Mouse (Mus musculus) kidney, embryonic 14.5 days (tissue): ENCODE data around the gene Kalrn. TPM values are rescaled to one million over a fixed set of nuclear protein-coding genes. Genes with fewer than 3 reads are reported as not detected.

Source experiments
- ATAC-seq: fragments of 200-750 bp; cut with Nextera tagmentation; 2 replicates; pipeline ENCODE4 v1.8.0; 2017; ENCODE audit warnings: moderate number of reproducible peaks, mild to moderate bottlenecking, moderate TSS enrichment, moderate library complexity; ENCODE audit not compliant: low FRiP score, low TSS enrichment
- H3K27ac ChIP-seq: fragments of 300-500 bp; sonication (generic); 2 replicates; pipeline ENCODE4 v1.5.1; 2014; ENCODE audit warnings: low read depth, mild to moderate bottlenecking, low read length, moderate library complexity, mixed read lengths
- H3K27me3 ChIP-seq: fragments of 300-500 bp; sonication (generic); 2 replicates; pipeline ENCODE4 v1.6.1; 2014; ENCODE audit warnings: mild to moderate bottlenecking, low read length; ENCODE audit not compliant: control insufficient read depth, insufficient read depth
- H3K36me3 ChIP-seq: fragments of 300-500 bp; sonication (generic); 2 replicates; pipeline ENCODE4 v1.6.1; 2014; ENCODE audit warnings: low read length, mixed read lengths; ENCODE audit not compliant: control insufficient read depth, insufficient read depth
- H3K4me1 ChIP-seq: fragments of 300-500 bp; sonication (generic); 2 replicates; pipeline ENCODE4 v1.6.1; 2014; ENCODE audit warnings: low read length, mixed read lengths; ENCODE audit not compliant: control insufficient read depth, insufficient read depth
- H3K4me2 ChIP-seq: fragments of 300-500 bp; sonication (generic); replicated peaks from 2 replicates; pipeline ENCODE4 v1.6.1; 2014; ENCODE audit warnings: low read depth, mild to moderate bottlenecking, low read length
- H3K4me3 ChIP-seq: fragments of 300-500 bp; sonication (generic); 2 replicates; pipeline ENCODE4 v1.5.1; 2014; ENCODE audit warnings: mild to moderate bottlenecking, low read length
- H3K9ac ChIP-seq: fragments of 300-500 bp; sonication (generic); 2 replicates; pipeline ENCODE4 v1.6.1; 2014; ENCODE audit warnings: low read depth, mild to moderate bottlenecking, low read length, moderate library complexity
- H3K9me3 ChIP-seq: fragments of 300-500 bp; sonication (generic); 2 replicates; pipeline ENCODE4 v1.6.1; 2016; ENCODE audit warnings: low read length; ENCODE audit not compliant: control insufficient read depth
- WGBS: fragments of 180-500 bp; shearing (Covaris S2); extraction: QIAGEN DNeasy Blood & Tissue Kit; methylation state at CpG from one replicate; pipeline ENCODE4 v1.1.7; 2014; 5-methylcytosine and 5-hydroxymethylcytosine counted together
- polyA plus RNA-seq: library from polyadenylated mRNA; unstranded; fragments of >200 nt; fragmentation: Nextera tagmentation; extraction: Ambion mirVana; gene quantifications from 2 replicates; pipeline ENCODE4 v1.2.1, GENCODE M21; 2014

Kalrn gene
- polyA plus RNA-seq, 1 experiment from 2014 or later, result 16.0 TPM

DNA sequence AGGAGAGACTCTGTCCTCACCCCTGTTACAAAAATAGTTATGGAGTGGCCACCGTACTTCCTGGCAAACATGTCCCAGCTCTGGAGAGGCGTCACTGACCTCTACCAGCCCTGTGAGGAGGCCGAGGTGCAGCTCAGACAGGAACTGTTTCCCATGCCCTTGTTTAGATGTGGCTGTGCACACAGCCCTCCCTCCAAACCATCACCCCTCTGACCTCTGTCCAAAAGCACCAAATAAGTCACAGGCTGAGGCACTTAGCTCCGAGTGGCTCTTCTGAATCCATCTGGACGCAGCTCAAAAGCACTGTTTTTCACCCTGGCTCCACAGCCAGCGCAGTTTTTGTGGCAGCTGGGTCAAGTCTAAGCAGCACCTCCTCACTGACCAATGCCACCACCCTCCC lies 220.6 kb downstream of the Kalrn start:
- no peaks in the 10 kb centered on the region for H3K27me3 ChIP-seq
- H3K9ac ChIP-seq, result no peak overlapping the region
- H3K4me2 ChIP-seq, result no peak overlapping the region
- H3K9me3 ChIP-seq, result no peaks in the 10 kb centered on the region
- H3K36me3 ChIP-seq, result peaks cover 5% of the 10 kb centered on the region; the same call in 1 of the 2 replicates
- 0 out of 2 replicates have a peak, but pooled peaks have one; percentile 57 for ATAC-seq
- 0 out of 2 replicates have a peak, but pooled peaks cover 13% of the 10 kb centered on the region for H3K4me1 ChIP-seq
- no peak overlapping the region for H3K4me3 ChIP-seq
- H3K27ac ChIP-seq, result no peak overlapping the region
- WGBS, result 13% methylated on average over 6 of the region's 6 CpGs

DNA sequence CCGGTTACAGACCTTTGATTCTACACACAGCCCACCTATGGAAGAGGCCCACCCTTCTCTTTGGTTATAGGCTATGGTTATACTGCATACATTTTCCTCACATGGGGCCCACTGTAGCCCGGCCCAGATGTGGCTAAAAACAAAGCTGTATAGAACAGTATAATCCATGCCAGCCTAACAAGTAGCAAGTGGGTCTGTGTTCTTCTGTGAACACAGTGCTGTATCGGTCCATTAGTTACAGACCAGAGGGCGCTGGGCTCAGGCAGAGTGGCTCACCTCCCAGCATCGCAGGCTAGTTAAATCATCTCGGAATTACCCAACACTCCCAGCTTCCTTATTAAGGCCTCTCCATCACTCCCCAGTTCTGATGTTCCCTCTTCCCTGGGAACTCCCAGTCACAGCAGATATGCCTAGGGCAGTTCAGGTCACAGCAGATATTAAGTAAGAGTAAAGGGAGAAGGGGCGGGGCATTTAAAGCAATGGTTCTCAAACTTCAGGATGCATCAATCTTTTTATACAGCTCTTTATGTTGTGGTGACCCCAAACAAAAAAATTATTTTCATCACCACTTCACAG lies 221.7 kb downstream of the Kalrn start:
- no peak overlapping the region for H3K4me3 ChIP-seq
- H3K27me3 ChIP-seq, result no peaks in the 10 kb centered on the region
- 0 out of 2 replicates have a peak, but pooled peaks cover 17% of the 10 kb centered on the region for H3K4me1 ChIP-seq
- no peaks in the 10 kb centered on the region for H3K36me3 ChIP-seq
- H3K9me3 ChIP-seq, result no peaks in the 10 kb centered on the region
- H3K9ac ChIP-seq, result no peak overlapping the region
- no peak for ATAC-seq
- no peak overlapping the region for H3K27ac ChIP-seq
- WGBS, result 60% methylated on average over 7 of the region's 7 CpGs
- no peak overlapping the region for H3K4me2 ChIP-seq

DNA sequence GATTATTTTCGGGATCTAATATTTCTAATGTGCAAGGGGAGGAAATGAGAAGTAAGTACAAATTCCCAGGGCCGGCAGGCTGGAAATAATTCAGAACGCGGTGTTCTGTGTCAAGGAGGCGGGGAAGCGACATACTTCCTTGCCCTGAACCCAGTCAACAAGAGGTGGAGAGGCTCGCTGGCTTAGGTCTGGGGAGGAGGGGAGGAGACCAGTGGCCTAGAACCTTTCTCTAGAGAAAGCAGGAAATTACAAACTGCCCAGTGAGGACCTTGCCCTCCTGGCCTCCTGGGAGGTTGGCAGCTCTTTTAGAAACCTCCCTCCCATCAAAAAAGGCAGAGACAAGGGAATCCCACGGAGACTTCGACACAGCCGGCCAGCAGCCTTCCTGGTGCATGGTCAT lies 225.8 kb downstream of the Kalrn start:
- Histone ChIP-seq H3K9ac (no peak overlapping the region), H3K4me3 (no peak overlapping the region), H3K4me2 (no peak overlapping the region), H3K27ac (0 out of 2 replicates have a peak overlapping the region, but pooled peaks have one; percentile 30), H3K36me3 (no peaks in the 10 kb centered on the region), H3K4me1 (0 out of 2 replicates have a peak, but pooled peaks cover 11% of the 10 kb centered on the region), H3K9me3 (no peaks in the 10 kb centered on the region), H3K27me3 (no peaks in the 10 kb centered on the region; the same call in 1 of the 2 replicates)
- ATAC-seq, result peak; percentile 28; the same call in 1 of the 2 replicates
- 37% methylated on average over 10 of the region's 10 CpGs for WGBS

DNA sequence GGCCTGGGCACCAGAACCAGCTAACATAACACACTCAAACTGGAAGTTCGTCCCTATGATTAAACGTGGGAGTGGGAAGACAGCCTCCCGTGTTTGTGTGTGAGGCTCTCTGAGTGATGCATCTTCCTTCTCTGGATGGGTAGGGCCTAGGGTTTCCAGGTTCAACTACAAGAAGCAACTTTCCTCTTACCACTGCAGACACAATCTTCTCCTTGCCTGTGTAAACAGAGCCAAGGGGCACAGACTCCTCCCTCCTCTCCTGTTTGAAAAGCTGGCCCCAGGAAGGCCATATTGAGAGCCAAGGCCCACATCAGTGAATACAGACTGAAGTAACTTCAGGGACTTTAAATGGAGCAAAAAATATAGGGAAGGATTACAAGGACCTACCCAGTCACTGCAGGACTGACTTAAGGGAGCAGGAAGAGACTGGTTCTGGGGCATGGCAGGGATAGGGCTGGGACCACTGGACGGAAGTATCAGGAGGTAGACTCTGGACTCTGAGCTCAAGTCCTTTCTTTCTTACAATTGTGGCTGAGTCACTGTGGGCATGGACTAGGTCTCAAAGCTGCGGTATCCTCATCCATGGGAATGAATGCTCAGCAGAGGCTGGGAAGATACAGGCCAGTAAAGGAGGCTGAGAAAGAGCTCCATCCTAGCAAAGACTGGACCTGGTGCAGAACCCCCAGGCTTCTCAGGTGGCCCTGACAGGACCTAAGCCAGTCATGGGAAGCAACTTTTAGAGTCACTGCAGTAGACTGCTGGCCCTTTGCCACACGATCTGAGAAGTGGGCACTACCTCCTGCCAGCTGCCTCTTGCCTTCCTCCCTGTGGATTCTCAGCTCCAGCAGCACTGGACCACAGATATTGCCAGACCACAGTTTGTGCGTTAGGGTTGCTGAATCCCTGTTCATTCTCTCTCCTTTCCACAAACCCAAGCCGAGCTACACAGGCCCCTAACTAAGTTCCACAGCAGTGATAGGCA lies 228.1 kb downstream of the Kalrn start:
- Histone ChIP-seq H3K27me3 (no peaks in the 10 kb centered on the region; the same call in 1 of the 2 replicates), H3K4me1 (0 out of 2 replicates have a peak, but pooled peaks cover 8% of the 10 kb centered on the region), H3K4me2 (no peak overlapping the region), H3K36me3 (no peaks in the 10 kb centered on the region), H3K9me3 (no peaks in the 10 kb centered on the region), H3K9ac (no peak overlapping the region), H3K4me3 (no peak overlapping the region), H3K27ac (no peak overlapping the region)
- no peak for ATAC-seq
- WGBS, result 82% methylated on average over 8 of the region's 8 CpGs

DNA sequence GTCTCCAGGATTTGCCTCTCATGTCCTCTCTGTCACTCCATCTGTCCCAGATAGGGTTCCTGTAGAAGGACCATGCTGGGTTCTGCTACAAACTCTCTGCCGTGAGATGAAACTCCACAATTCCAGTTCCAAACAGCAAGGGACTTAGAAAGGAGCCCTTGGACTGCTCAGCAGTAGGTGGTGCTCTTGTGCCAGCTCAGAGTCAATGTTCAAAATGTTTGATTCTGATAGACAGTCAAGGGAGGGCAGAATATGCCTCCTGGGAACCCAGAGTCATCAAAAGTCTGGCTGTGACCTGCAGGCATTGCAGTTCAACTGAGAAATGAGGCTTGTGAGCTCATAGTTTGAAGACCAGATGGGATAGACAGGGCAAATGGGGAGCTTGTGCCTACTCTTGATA lies 229.4 kb downstream of the Kalrn start:
- Histone ChIP-seq H3K9me3 (no peaks in the 10 kb centered on the region), H3K4me2 (no peak overlapping the region), H3K36me3 (no peaks in the 10 kb centered on the region), H3K27ac (no peak overlapping the region), H3K4me3 (no peak overlapping the region), H3K4me1 (0 out of 2 replicates have a peak, but pooled peaks cover 8% of the 10 kb centered on the region), H3K9ac (no peak overlapping the region), H3K27me3 (no peaks in the 10 kb centered on the region; the same call in 1 of the 2 replicates)
- ATAC-seq, result no peak; the same call in 1 of the 2 replicates
- 44% methylated on average over 1 of the region's 1 CpGs for WGBS

DNA sequence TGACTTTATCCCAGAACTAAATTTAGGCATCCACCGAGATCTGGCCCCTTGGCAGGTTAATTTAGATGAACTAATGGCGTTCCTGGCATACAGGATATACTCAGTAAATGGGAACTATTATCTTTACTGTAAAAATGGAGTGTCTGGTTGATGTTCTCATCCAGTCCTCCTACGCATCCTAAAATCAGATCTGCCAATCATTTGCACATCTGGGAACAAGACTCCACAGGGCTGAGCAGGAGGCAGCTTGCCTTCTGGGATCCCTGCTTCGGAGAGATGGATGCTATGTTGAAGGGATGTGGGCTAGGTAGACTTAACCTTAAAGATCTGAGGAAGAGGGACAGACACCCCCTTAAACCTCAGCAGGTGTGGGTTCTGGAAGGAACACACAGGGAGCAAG lies 230.2 kb downstream of the Kalrn start:
- Histone ChIP-seq H3K27me3 (no peaks in the 10 kb centered on the region; the same call in 1 of the 2 replicates), H3K27ac (no peak overlapping the region), H3K4me2 (no peak overlapping the region), H3K4me3 (no peak overlapping the region), H3K9ac (no peak overlapping the region), H3K4me1 (0 out of 2 replicates have a peak, but pooled peaks cover 8% of the 10 kb centered on the region), H3K36me3 (no peaks in the 10 kb centered on the region), H3K9me3 (no peaks in the 10 kb centered on the region)
- 87% methylated on average over 4 of the region's 4 CpGs for WGBS
- no peak for ATAC-seq

DNA sequence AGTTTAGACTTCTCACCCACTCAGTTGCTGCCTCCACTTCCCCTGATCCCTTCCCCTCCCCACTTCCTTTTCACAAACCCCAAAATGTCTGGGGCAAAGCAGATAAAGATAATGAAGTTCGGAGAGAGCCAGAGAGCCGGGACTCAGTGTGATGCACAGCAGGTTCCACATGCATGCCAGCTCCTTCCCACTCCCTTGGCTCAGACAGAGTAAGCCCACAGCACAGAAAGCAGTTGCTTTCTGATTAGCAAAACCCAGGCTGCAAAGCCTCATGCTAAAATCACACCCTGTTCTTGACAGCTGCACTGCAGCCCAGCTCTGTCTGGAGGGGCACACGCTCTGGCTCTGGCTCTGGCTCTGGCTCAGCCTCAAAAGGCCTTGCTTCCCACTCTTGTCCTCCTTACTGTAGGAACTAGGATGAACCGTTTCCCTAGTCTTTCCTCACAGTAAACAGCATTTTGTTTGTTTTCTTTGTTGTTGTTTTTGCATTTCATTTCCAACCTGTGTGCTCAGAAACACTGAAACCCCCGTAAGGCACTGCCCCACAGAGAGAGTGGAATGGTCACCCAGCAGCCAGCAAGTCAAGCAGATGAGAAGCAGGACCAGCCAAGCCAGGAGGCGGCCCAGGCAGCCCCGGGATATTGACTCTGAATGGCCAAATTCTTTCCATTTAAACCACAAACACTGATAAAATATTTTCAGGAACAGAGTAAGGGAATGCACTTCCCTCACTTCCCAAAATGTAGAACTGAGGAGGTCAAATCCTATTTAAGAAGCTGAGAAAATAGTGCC lies 230.8 kb downstream of the Kalrn start:
- 0 out of 2 replicates have a peak, but pooled peaks cover 2% of the 10 kb centered on the region for H3K4me1 ChIP-seq
- no peak overlapping the region for H3K4me2 ChIP-seq
- H3K9ac ChIP-seq, result no peak overlapping the region
- H3K4me3 ChIP-seq, result no peak overlapping the region
- no peak overlapping the region for H3K27ac ChIP-seq
- WGBS, result 72% methylated on average over 7 of the region's 7 CpGs
- no peak for ATAC-seq
- H3K36me3 ChIP-seq, result no peaks in the 10 kb centered on the region
- H3K27me3 ChIP-seq, result no peaks in the 10 kb centered on the region; the same call in 1 of the 2 replicates
- no peaks in the 10 kb centered on the region for H3K9me3 ChIP-seq

DNA sequence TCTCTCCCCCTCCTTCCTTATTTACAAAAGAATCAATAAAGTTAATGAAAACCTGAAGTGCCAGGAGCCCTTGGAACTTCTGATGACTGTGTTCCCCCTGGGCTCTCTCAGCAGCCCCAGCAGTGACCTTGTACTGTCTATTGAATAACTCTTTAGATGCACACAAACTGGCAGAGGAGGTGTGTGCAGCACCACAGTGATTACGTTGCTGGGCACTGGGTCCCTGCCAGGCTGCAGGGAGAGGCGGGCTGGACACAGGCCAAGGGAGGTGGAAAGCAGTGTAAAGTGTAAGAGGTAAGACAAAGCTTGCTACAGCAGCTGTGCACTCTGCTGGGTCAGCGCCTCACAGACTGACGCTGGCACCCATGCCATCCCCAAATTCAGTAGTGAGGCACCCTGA lies 238.4 kb downstream of the Kalrn start:
- no peak overlapping the region for H3K9ac ChIP-seq
- no peaks in the 10 kb centered on the region for H3K4me1 ChIP-seq
- no peak for ATAC-seq
- H3K27me3 ChIP-seq, result no peaks in the 10 kb centered on the region
- no peak overlapping the region for H3K27ac ChIP-seq
- no peaks in the 10 kb centered on the region for H3K36me3 ChIP-seq
- WGBS, result 80% methylated on average over 4 of the region's 4 CpGs
- no peak overlapping the region for H3K4me2 ChIP-seq
- no peak overlapping the region for H3K4me3 ChIP-seq
- no peaks in the 10 kb centered on the region for H3K9me3 ChIP-seq
